In the genomic region with DNA sequence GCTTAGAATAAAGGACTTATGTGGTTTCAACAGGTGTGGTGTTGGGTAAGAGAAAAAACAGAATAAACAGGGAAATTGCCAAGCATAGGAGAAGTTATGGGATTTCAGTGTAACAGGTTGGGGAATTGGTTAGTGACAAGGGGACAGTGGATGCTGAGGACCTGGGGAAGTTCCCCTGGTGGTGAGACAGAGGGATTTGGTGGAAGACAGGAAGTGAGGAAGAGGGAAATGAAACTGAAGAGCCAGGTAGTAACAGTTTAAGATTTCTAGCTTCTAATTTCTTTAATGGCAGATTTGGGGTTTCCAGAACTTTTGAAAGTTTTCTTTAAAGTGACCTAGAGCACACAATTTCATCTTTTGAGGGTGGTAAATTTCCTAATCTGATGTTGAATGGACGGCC, we compare ENCODE assay signal across 22 mouse cellular contexts. TPM values are rescaled to one million over a fixed set of nuclear protein-coding genes. Genes with fewer than 3 reads are reported as not detected.
"Had no signal": no experiment of that assay in that cellular context is flagged by ENCODE, and none has a peak within 500 bp of the region (broad histone marks: within the 10 kb centered on the region; RNA-seq: fewer than 3 reads in every experiment).

No protein-coding gene starts in this region.

- H3K4me1 ChIP-seq: limb, embryonic 12.5 days; limb, embryonic 15.5 days; midbrain, embryonic 12.5 days; midbrain, embryonic 15.5 days; neural tube, embryonic 12.5 days; neural tube, embryonic 15.5 days; stomach, embryonic 15.5 days had no signal

- DNase-seq: kidney, adult 18-20 months; kidney, adult 9 months; kidney, postnatal 25 days; layer of hippocampus, adult 9-11 months; left cerebral cortex, postnatal 4 days; liver, postnatal 0 days; right cerebral cortex, adult 18-20 months; right cerebral cortex, postnatal 14 days; right cerebral cortex, postnatal 4 days; thymus, postnatal 25 days had no signal

- ATAC-seq: intestine, embryonic 16.5 days; liver, postnatal 0 days; midbrain, embryonic 15.5 days had no signal

- H3K9ac ChIP-seq: limb, embryonic 12.5 days; limb, embryonic 15.5 days; liver, embryonic 14.5 days; liver, postnatal 0 days; lung, embryonic 15.5 days; midbrain, embryonic 12.5 days; midbrain, embryonic 15.5 days; neural tube, embryonic 12.5 days; neural tube, embryonic 15.5 days; stomach, embryonic 15.5 days had no signal

- H3K4me3 ChIP-seq: layer of hippocampus, adult 2 months; limb, embryonic 12.5 days; limb, embryonic 15.5 days; lung, embryonic 15.5 days; midbrain, embryonic 12.5 days; midbrain, embryonic 15.5 days; neural tube, embryonic 12.5 days; neural tube, embryonic 15.5 days; stomach, embryonic 15.5 days had no signal

- H3K27me3 ChIP-seq: limb, embryonic 12.5 days; limb, embryonic 15.5 days; lung, embryonic 15.5 days; midbrain, embryonic 12.5 days; midbrain, embryonic 15.5 days; neural tube, embryonic 12.5 days; neural tube, embryonic 15.5 days; stomach, embryonic 15.5 days had no signal

- H3K4me2 ChIP-seq: limb, embryonic 12.5 days; limb, embryonic 15.5 days; liver, embryonic 11.5 days; lung, embryonic 15.5 days; midbrain, embryonic 12.5 days; midbrain, embryonic 15.5 days; neural tube, embryonic 12.5 days; neural tube, embryonic 15.5 days; stomach, embryonic 15.5 days had no signal

- H3K27ac ChIP-seq: layer of hippocampus, adult 2 months; limb, embryonic 12.5 days; limb, embryonic 15.5 days; liver, embryonic 14.5 days; lung, embryonic 15.5 days; midbrain, embryonic 12.5 days; midbrain, embryonic 15.5 days; neural tube, embryonic 12.5 days; neural tube, embryonic 15.5 days; stomach, embryonic 15.5 days had no signal

- H3K9me3 ChIP-seq: limb, embryonic 12.5 days; limb, embryonic 15.5 days; lung, embryonic 15.5 days; midbrain, embryonic 12.5 days; midbrain, embryonic 15.5 days; neural tube, embryonic 12.5 days; neural tube, embryonic 15.5 days; stomach, embryonic 15.5 days had no signal

- H3K36me3 ChIP-seq: limb, embryonic 12.5 days; limb, embryonic 15.5 days; lung, embryonic 15.5 days; midbrain, embryonic 12.5 days; midbrain, embryonic 15.5 days; neural tube, embryonic 12.5 days; neural tube, embryonic 15.5 days; stomach, embryonic 15.5 days had no signal

RNA-seq across cellular contexts. Expression of a gene that starts 23.9 kb away (rescaled TPM):
- polyA plus RNA-seq: liver, postnatal 0 days had no signal
